Mouse (Mus musculus) limb, embryonic 14.5 days (tissue): ENCODE measurements around the gene Ano6. TPM values are rescaled to one million over a fixed set of nuclear protein-coding genes. Genes with fewer than 3 reads are reported as not detected.

Experiments used
- ATAC-seq: fragments of 200-750 bp; cut with Nextera tagmentation; 2 replicates; pipeline ENCODE4 v1.8.0; 2017; ENCODE audit warnings: low read depth, moderate number of reproducible peaks, moderate TSS enrichment; ENCODE audit not compliant: low FRiP score
- DNase-seq: peaks from one replicate; pipeline ENCODE4 v3.0.0-alpha.2; 2015; ENCODE audit warnings: low spot score
- H3K27ac ChIP-seq: fragments of 300-500 bp; sonication (generic); replicated peaks from 2 replicates; pipeline ENCODE4 v1.5.1; 2014; ENCODE audit warnings: low read depth, mild to moderate bottlenecking, low read length, moderate library complexity, mixed read lengths
- H3K27me3 ChIP-seq: fragments of 300-500 bp; sonication (generic); 2 replicates; pipeline ENCODE4 v1.6.1; 2014; ENCODE audit warnings: low read length, mixed read lengths; ENCODE audit not compliant: control insufficient read depth, insufficient read depth
- H3K36me3 ChIP-seq: fragments of 300-500 bp; sonication (generic); 2 replicates; pipeline ENCODE4 v1.6.1; 2014; ENCODE audit warnings: mild to moderate bottlenecking, low read length, moderate library complexity, mixed read lengths; ENCODE audit not compliant: control insufficient read depth, insufficient read depth
- H3K4me1 ChIP-seq: fragments of 300-500 bp; sonication (generic); 2 replicates; pipeline ENCODE4 v1.6.1; 2014; ENCODE audit warnings: antibody characterized with exemption, low read length, mixed read lengths; ENCODE audit not compliant: control insufficient read depth, insufficient read depth
- H3K4me2 ChIP-seq: fragments of 300-500 bp; sonication (generic); replicated peaks from 2 replicates; pipeline ENCODE4 v1.6.1; 2014; ENCODE audit warnings: low read depth, mild to moderate bottlenecking, low read length, moderate library complexity; ENCODE audit not compliant: severe bottlenecking
- H3K4me3 ChIP-seq: fragments of 300-500 bp; sonication (generic); replicated peaks from 2 replicates; pipeline ENCODE4 v1.5.1; 2014; ENCODE audit warnings: low read length
- H3K9ac ChIP-seq: fragments of 300-500 bp; sonication (generic); 2 replicates; pipeline ENCODE4 v1.6.1; 2014; ENCODE audit warnings: mild to moderate bottlenecking, low read depth, low read length, moderate library complexity; ENCODE audit not compliant: severe bottlenecking
- H3K9me3 ChIP-seq: fragments of 300-500 bp; sonication (generic); 2 replicates; pipeline ENCODE4 v1.6.1; 2016; ENCODE audit warnings: low read length; ENCODE audit not compliant: control insufficient read depth
- POLR2A ChIP-seq: fragments of 200-500 bp; IDR thresholded peaks from 2 replicates; pipeline ENCODE4 v1.8.0; 2012; ENCODE audit warnings: inconsistent platforms, mild to moderate bottlenecking, moderate library complexity, borderline replicate concordance; ENCODE audit not compliant: insufficient read depth, insufficient read length; ENCODE audit errors: extremely low read depth
- WGBS: fragments of 180-500 bp; shearing (Covaris S2); extraction: QIAGEN DNeasy Blood & Tissue Kit; methylation state at CpG from one replicate; pipeline ENCODE4 v1.1.7; 2014; 5-methylcytosine and 5-hydroxymethylcytosine counted together
- polyA plus RNA-seq, 2 experiments: library from polyadenylated mRNA; depleted of rRNA in 1 of 2; stranded (reverse) in 1 of 2; unstranded in 1 of 2; fragments of >200 nt; fragmentation: Nextera tagmentation in 1 of 2; extraction: Ambion mirVana in 1 of 2; gene quantifications; 2 replicates each; pipeline versions ENCODE4 v1.2.1 to v1.2.3; 2012 to 2014

Ano6 gene
- polyA plus RNA-seq, 2 experiments: 42.1 to 52.3 TPM

- H3K36me3 ChIP-seq: peaks cover 18% of the 10 kb centered on the region
- no peak overlapping the region for H3K4me2 ChIP-seq
- no peak overlapping the region for H3K4me3 ChIP-seq
- ATAC-seq: no peak
- no peak for TF ChIP-seq POLR2A
- H3K27ac ChIP-seq: no peak overlapping the region
- no peaks in the 10 kb centered on the region for H3K4me1 ChIP-seq
- no peak overlapping the region for H3K9ac ChIP-seq
- 91% methylated on average over 8 of the region's 8 CpGs for WGBS
- H3K9me3 ChIP-seq: no peaks in the 10 kb centered on the region
- no peaks in the 10 kb centered on the region for H3K27me3 ChIP-seq
- DNase-seq: no peak
These were observed 22.4 kb downstream of the Ano6 start for GRCm38 (mm10) chr15:95812821-95813571.

- no peak for ATAC-seq
- H3K4me1 ChIP-seq: no peaks in the 10 kb centered on the region
- H3K36me3 ChIP-seq: peaks cover 10% of the 10 kb centered on the region; the same call in 1 of the 2 replicates
- DNase-seq: no peak
- no peak for TF ChIP-seq POLR2A
- 81% methylated on average over 3 of the region's 3 CpGs for WGBS
- H3K27ac ChIP-seq: no peak overlapping the region
- no peak overlapping the region for H3K9ac ChIP-seq
- no peaks in the 10 kb centered on the region for H3K9me3 ChIP-seq
- H3K4me3 ChIP-seq: no peak overlapping the region
- H3K4me2 ChIP-seq: no peak overlapping the region
- H3K27me3 ChIP-seq: no peaks in the 10 kb centered on the region
These were observed 26.9 kb downstream of the Ano6 start for GRCm38 (mm10) chr15:95817501-95817900.

GRCm38 (mm10) chr15:95819249-95820035 lies 28.8 kb downstream of the Ano6 start:
- Histone ChIP-seq H3K36me3 (0 out of 2 replicates have a peak, but pooled peaks cover 6% of the 10 kb centered on the region), H3K9me3 (no peaks in the 10 kb centered on the region), H3K9ac (no peak overlapping the region), H3K27me3 (no peaks in the 10 kb centered on the region), H3K27ac (no peak overlapping the region), H3K4me1 (no peaks in the 10 kb centered on the region), H3K4me2 (no peak overlapping the region), H3K4me3 (no peak overlapping the region)
- ATAC-seq (no peak), DNase-seq (no peak)
- WGBS: 88% methylated on average over 7 of the region's 9 CpGs
- TF ChIP-seq POLR2A: no peak

GRCm38 (mm10) chr15:95820142-95820541 lies 29.5 kb downstream of the Ano6 start:
- WGBS: 92% methylated on average over 12 of the region's 12 CpGs
- Histone ChIP-seq H3K27ac (no peak overlapping the region), H3K4me1 (no peaks in the 10 kb centered on the region), H3K9ac (no peak overlapping the region), H3K27me3 (no peaks in the 10 kb centered on the region), H3K9me3 (no peaks in the 10 kb centered on the region), H3K4me3 (no peak overlapping the region), H3K4me2 (no peak overlapping the region), H3K36me3 (peaks cover 6% of the 10 kb centered on the region; the same call in 1 of the 2 replicates)
- no peak for DNase-seq
- no peak for TF ChIP-seq POLR2A
- no peak for ATAC-seq

GRCm38 (mm10) chr15:95820678-95821077 lies 30.0 kb downstream of the Ano6 start:
- no peaks in the 10 kb centered on the region for H3K27me3 ChIP-seq

More at GRCm38 (mm10) chr15:95820678-95821077, 30.0 kb downstream of the Ano6 start:
- Histone ChIP-seq H3K4me1 (no peaks in the 10 kb centered on the region), H3K27ac (no peak overlapping the region), H3K36me3 (peaks cover 6% of the 10 kb centered on the region; the same call in 1 of the 2 replicates), H3K9me3 (no peaks in the 10 kb centered on the region), H3K4me2 (no peak overlapping the region), H3K9ac (no peak overlapping the region), H3K4me3 (no peak overlapping the region)
- TF ChIP-seq POLR2A: no peak
- DNase-seq: no peak
- 60% methylated on average over 9 of the region's 9 CpGs for whole genome bisulfite sequencing
- no peak for ATAC-seq
